Mouse (Mus musculus) adrenal gland, postnatal 14 days (tissue): Measurements from ENCODE around the gene Cenpn. TPM values are rescaled to one million over a fixed set of nuclear protein-coding genes. Genes with fewer than 3 reads are reported as not detected.

Experiments
- total RNA-seq: library from RNA; stranded (reverse); gene quantifications from 2 replicates; pipeline ENCODE4 v1.2.3, GENCODE M21; 2021

Cenpn gene
- total RNA-seq, 1 experiment from 2014 or later = 6.5 TPM

Other genes with a start within 250 kb of the Cenpn start
- gene Cdyl2, start 188.7 kb upstream of the Cenpn start, total RNA-seq = 7.6 and 9.2 TPM in 2 replicates
- 45.4 and 50.7 TPM in 2 replicates for gene Cmc2, start 275 bp upstream of the Cenpn start, total RNA-seq
- gene Atmin, start 21.7 kb downstream of the Cenpn start, total RNA-seq = 17.7 and 20.2 TPM in 2 replicates
- 1.0 and 1.3 TPM in 2 replicates for gene 1700030J22Rik, start 57.2 kb downstream of the Cenpn start, total RNA-seq
- gene Gcsh, start 71.8 kb downstream of the Cenpn start, total RNA-seq = 138 and 149 TPM in 2 replicates
- 0.60 and 0.85 TPM in 2 replicates for gene Pkd1l2, start 160.7 kb downstream of the Cenpn start, total RNA-seq
- gene Bco1, start 174.1 kb downstream of the Cenpn start, total RNA-seq = 0.86 and 2.4 TPM in 2 replicates
- gene Gan, start 236.4 kb downstream of the Cenpn start, total RNA-seq = 9.1 and 10.7 TPM in 2 replicates